Mouse (Mus musculus) C2C12 (cell line): ENCODE measurements around the gene Ebf1. TPM values are rescaled to one million over a fixed set of nuclear protein-coding genes. Genes with fewer than 3 reads are reported as not detected.

Source experiments
- H3K27me3 ChIP-seq: one replicate; pipeline ENCODE4 v1.6.1; 2011; ENCODE audit not compliant: control insufficient read depth, insufficient read depth, insufficient read length
- H3K36me3 ChIP-seq: one replicate; pipeline ENCODE4 v1.6.1; 2011; ENCODE audit not compliant: control insufficient read depth, insufficient read depth
- H3K4me3 ChIP-seq: one replicate; pipeline ENCODE4 v1.5.1; 2011; ENCODE audit warnings: mild to moderate bottlenecking, control low read depth; ENCODE audit not compliant: poor library complexity, insufficient read depth, severe bottlenecking
- H3K79me2 ChIP-seq: one replicate; pipeline ENCODE4 v1.6.1; 2011; ENCODE audit not compliant: control insufficient read depth, insufficient read depth
- H3K79me3 ChIP-seq: one replicate; pipeline ENCODE4 v1.6.1; 2011; ENCODE audit warnings: low read depth, control low read depth
- H3ac ChIP-seq: one replicate; pipeline ENCODE3; 2011; ENCODE audit warnings: low read depth; ENCODE audit not compliant: control insufficient read depth, insufficient read length
- CEBPB ChIP-seq: IDR thresholded peaks from one replicate; pipeline ENCODE4 v1.6.1; 2011; ENCODE audit warnings: low read depth, mild to moderate bottlenecking, control low read depth, moderate library complexity
- CTCF ChIP-seq: IDR thresholded peaks from one replicate; pipeline ENCODE4 v1.5.1; 2011; ENCODE audit not compliant: control insufficient read depth, insufficient read depth, insufficient read length
- FOSL1 ChIP-seq: IDR thresholded peaks from one replicate; pipeline ENCODE4 v1.8.0; 2011; ENCODE audit warnings: mild to moderate bottlenecking, low read length; ENCODE audit not compliant: poor library complexity, insufficient read depth, severe bottlenecking
- MAX ChIP-seq: IDR thresholded peaks from one replicate; pipeline ENCODE4 v1.6.1; 2011; ENCODE audit warnings: mild to moderate bottlenecking, control low read depth
- MYOD1 ChIP-seq: IDR thresholded peaks from one replicate; pipeline ENCODE4 v1.6.1; 2011; ENCODE audit warnings: low read depth; ENCODE audit not compliant: control insufficient read depth, insufficient read length
- MYOG ChIP-seq: IDR thresholded peaks from one replicate; pipeline ENCODE4 v1.6.1; 2011; ENCODE audit not compliant: control insufficient read depth, insufficient read length; ENCODE audit errors: extremely low read depth
- USF1 ChIP-seq: IDR thresholded peaks from one replicate; pipeline ENCODE4 v1.6.1; 2011; ENCODE audit warnings: low read depth, mild to moderate bottlenecking, control low read depth, moderate library complexity
- polyA plus RNA-seq: library from polyadenylated mRNA; unstranded; fragments of >200 nt; fragmentation: generic; extraction: Trizol; gene quantifications from one replicate; pipeline ENCODE4 v1.2.1, GENCODE M21; 2012; ENCODE audit warnings: missing spikeins

The Ebf1 gene
- polyA plus RNA-seq, 1 experiment: 4.3 TPM

DNA sequence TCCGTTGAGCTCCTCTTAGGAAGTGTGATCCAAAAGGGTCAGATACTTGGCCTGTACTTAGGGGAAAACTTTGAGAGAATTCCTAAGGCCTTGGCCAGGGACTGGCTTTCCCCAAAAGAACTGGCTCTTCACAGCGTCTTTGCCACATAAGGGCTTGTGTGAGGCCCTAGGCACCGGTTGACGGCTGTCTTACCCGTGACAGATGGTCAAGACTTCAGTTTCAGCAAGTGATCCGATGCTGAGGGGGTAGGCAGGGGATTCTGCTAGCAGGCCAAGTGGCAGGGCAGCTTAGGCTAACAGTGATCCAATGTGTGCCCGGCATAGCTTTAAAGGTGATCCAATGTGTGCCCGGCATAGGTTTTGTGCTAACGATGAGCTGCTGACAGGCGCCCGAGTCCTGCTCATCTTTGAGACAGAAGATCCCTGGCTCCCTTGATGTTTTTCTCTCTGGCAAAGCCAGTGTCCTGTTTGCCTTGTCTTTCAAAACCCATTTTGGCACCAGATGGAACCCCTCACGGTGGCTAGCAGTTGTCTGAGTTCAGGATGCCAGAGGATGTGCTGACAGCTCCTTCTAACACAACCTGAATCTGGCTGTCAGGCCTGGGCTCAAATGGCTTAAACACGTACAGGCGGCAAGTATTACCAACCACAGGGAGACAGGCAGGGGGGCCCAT lies 249.5 kb downstream of the Ebf1 start:
- peaks cover 7% of the 10 kb centered on the region for H3K36me3 ChIP-seq
- no peaks in the 10 kb centered on the region for H3K27me3 ChIP-seq
- H3K79me3 ChIP-seq: no peaks in the 10 kb centered on the region
- TF ChIP-seq MYOD1 (no peak), MAX (no peak), CTCF (no peak), CEBPB (no peak), MYOG (no peak), FOSL1 (no peak), USF1 (no peak)
- H3ac ChIP-seq: no peak overlapping the region
- H3K79me2 ChIP-seq: no peaks in the 10 kb centered on the region
- no peak overlapping the region for H3K4me3 ChIP-seq

DNA sequence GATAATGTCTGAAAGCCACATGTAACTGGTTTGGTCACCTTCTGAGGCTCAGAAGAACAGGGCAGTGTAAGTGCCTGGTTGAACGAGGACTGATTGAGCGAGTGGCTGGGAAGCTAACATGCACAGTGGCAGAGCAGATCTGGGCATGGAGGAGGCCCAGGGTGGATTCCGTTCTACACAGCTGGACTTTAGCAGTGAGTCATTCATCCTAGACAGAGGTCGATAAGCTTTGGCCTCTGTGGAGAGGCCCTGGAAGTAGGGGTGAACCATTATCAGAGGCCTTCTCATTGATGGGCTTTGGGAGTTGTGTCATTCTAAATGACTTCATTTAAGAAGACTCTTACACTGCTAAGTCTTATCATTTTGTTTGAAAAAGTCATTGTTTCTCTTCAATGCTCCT lies 250.3 kb downstream of the Ebf1 start:
- no peak for TF ChIP-seq MAX
- TF ChIP-seq USF1: no peak
- no peak for TF ChIP-seq MYOD1
- no peak for TF ChIP-seq FOSL1
- no peak for TF ChIP-seq MYOG
- no peak for TF ChIP-seq CTCF
- no peak for TF ChIP-seq CEBPB
- Histone ChIP-seq H3ac (no peak overlapping the region), H3K79me2 (no peaks in the 10 kb centered on the region)

DNA sequence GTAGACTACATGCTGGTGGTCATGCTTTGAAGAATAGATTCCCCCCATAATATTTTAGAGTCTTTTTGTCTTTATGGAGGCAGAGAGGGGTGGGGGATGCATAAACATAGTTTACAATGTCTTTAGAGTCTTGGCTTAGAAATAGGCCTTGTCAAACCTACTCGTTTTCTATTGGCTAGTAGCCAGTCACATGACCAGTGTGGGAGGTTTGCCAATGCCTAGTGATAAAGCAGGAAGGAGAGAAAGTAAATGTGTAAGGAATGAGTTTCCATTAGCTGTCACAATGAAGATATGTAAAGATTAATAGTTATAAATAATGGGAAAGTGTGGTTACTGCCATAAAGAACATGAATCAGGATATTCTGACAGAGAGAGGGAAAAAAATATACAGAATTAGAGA lies 256.8 kb downstream of the Ebf1 start:
- no peak overlapping the region for H3ac ChIP-seq
- no peaks in the 10 kb centered on the region for H3K79me2 ChIP-seq
- peaks cover 11% of the 10 kb centered on the region for H3K36me3 ChIP-seq
- H3K79me3 ChIP-seq: no peaks in the 10 kb centered on the region
- no peak for TF ChIP-seq MYOG
- peak; percentile 72 for TF ChIP-seq USF1
- no peaks in the 10 kb centered on the region for H3K27me3 ChIP-seq
- H3K4me3 ChIP-seq: no peak overlapping the region

More for the DNA sequence above, 250.3 kb downstream of the Ebf1 start:
- Histone ChIP-seq H3K4me3 (no peak overlapping the region), H3K36me3 (peaks cover 11% of the 10 kb centered on the region), H3K27me3 (no peaks in the 10 kb centered on the region), H3K79me3 (no peaks in the 10 kb centered on the region)

DNA sequence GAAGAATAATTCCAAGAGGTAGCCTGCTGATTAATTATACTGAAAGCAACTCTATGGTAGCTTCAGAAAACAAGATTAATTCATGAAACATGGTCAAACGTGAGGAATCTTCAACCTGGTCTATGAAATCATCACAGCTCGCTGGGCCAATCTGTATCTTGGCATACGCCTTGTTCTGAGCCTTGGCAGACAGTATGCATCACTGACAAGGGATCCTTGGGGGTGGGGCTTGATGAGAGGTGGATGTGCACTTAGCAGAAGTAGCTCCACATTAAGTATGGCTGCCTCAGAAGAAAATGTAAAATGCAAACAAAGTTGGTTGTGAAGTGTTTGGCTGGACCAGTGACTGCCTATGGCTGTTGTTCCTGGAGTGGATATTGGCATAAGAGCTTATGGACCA lies 258.1 kb downstream of the Ebf1 start:
- Histone ChIP-seq H3K79me3 (no peaks in the 10 kb centered on the region), H3K36me3 (peaks cover 11% of the 10 kb centered on the region), H3K4me3 (no peak overlapping the region), H3ac (no peak overlapping the region), H3K79me2 (no peaks in the 10 kb centered on the region), H3K27me3 (no peaks in the 10 kb centered on the region)
- TF ChIP-seq USF1 (no peak), FOSL1 (no peak), CEBPB (no peak)

DNA sequence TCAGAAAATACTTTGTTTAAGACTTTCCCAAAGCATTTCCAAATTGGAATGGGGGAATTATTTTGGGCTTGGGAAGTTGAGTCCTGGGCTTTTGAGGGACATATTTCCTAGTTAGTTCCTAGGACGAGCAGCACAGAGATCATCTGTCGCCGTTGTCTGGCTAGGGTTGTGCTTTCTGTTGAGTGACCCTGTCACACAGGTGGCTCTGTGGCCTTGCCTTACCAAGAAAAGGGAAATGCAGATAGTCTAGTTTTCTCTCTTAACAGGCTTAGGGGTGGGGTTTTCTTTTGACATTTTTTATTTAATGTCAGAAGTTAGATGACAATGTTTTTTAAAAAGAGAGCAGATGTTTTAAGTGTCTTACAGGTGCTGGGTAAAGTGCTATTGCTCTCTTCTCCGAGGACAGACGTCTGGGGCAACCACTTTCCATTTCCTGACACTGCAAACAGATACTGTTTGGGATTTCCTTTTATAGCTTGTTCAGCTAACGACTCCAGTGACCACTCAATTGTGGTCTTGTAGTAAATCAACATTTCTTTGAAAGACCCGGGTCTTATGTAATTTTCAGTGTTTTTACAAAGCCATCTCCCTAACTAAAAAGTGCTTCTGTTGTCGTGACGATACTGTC lies 264.1 kb downstream of the Ebf1 start:
- Histone ChIP-seq H3ac (no peak overlapping the region), H3K4me3 (no peak overlapping the region), H3K27me3 (no peaks in the 10 kb centered on the region), H3K36me3 (peaks cover 11% of the 10 kb centered on the region), H3K79me3 (no peaks in the 10 kb centered on the region), H3K79me2 (no peaks in the 10 kb centered on the region)
- TF ChIP-seq FOSL1: no peak
- TF ChIP-seq MAX: no peak
- no peak for TF ChIP-seq USF1
- no peak for TF ChIP-seq MYOG
- no peak for TF ChIP-seq CTCF
- TF ChIP-seq CEBPB: no peak
- no peak for TF ChIP-seq MYOD1

DNA sequence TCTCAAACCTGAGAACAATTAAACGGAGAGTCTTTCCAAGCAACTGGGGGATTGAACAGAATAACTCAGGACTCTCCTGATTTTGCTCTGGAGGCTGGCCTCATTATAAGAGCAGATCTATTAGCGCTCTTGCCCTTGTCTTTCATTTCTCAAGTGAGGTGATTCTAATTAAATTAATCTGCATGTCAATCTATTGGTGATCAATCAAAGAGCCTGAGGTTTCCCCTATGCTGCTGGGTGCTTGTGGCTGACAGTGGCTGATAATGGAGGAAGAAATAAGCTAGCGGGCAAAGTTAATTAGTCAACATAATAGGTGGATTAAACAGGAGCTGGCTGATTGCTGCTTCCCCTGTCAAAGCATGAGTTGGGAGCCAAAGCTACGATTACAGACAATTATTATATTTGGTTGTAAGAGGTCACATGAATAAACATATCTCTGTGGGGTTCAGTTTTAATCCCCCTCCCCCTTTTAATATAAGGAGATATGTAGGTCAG lies 265.4 kb downstream of the Ebf1 start:
- TF ChIP-seq USF1 (no peak), MYOD1 (no peak), CEBPB (no peak), MAX (no peak), FOSL1 (no peak), MYOG (no peak), CTCF (no peak)
- Histone ChIP-seq H3K79me2 (no peaks in the 10 kb centered on the region), H3K36me3 (peaks cover 11% of the 10 kb centered on the region), H3K79me3 (no peaks in the 10 kb centered on the region), H3K27me3 (no peaks in the 10 kb centered on the region), H3ac (no peak overlapping the region), H3K4me3 (no peak overlapping the region)
